Mouse (Mus musculus) adrenal gland (tissue): ENCODE data around the gene Zfp276.

Experiments used
- intact Hi-C: fragments of 180-260 bp; cut with DNase I; formaldehyde crosslinking; loops from one replicate; pipeline ENCODE4 v1.15.1; 2025

Gene Zfp276

DNA sequence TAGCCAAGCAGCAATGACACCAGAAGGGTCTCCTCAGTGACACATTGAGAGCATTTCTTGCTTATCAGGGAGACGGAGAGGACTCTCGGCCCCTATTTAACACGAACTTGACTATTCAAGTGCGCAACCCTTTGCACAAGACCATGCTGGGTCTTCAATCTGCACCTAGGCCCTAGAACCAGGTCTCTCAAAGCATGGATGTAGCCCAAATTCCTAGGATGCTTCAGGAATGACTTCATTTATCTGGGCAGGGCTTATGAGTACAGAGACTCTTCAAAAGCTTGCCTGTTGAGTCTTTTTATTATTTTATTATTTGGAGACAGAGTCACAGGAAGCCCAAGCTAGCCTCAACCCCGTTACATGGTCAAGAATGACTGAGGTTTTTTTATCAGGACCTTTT lies 30.5 kb downstream of the Zfp276 start:
- intact Hi-C loops, result loop anchor here (10.0 kb wide), 1 partner anchor 170 kb away; the partner anchor contains the start of gene Cpne7

DNA sequence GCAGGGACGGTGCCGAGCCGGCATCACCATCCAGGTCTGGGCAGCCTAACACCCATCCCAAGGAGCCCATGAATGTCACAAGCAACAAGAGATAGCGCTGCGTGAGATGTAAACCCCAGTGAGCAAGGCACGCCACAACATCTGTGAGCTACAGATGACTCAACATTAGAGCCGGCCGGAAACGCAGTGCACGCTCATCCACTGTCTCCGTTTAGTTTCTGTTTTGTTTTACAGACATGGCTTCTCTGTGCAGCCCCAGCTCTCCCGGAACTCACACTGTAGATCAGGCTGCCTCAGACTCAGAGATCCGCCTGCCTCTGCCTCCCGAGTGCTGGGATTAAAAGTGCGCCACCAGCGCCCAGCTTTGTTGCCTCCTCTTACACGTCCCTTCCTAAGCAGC lies 33.4 kb downstream of the Zfp276 start:
- intact Hi-C loops, result loop anchor here (5.0 to 10.0 kb wide), 2 partner anchors 40 to 173 kb away; partner anchors contain the start of gene Cpne7

- intact Hi-C loops, result no loop called here
These were observed 36.2 kb downstream of the Zfp276 start for GRCm38 (mm10) chr8:123290166-123290565.

- intact Hi-C loops, result no loop called here
These were observed 36.7 kb downstream of the Zfp276 start for GRCm38 (mm10) chr8:123290679-123291078.

DNA sequence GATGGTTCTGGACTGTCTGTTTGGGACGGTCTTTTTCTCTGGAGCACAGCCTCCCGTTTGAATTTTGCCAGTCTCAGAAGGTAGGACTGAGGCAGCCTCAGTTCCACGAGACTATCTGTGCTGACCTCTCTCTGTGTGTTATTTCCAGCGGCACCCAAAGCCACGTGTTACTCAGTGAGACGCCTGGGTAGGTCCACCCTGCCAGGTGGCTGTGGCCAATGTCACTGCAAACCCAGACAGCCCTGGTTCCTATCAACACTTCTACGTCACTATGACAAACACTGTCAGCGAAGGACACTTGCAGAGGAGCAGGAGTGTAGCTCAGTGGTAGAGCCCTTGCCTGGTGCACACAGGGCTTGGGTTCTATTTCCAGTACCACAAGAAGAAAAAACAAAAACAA lies 37.7 kb downstream of the Zfp276 start:
- intact Hi-C loops, result no loop called here

GRCm38 (mm10) chr8:123292281-123292680 lies 38.3 kb downstream of the Zfp276 start:
- intact Hi-C loops, result no loop called here

GRCm38 (mm10) chr8:123292785-123293184 lies 38.8 kb downstream of the Zfp276 start:
- intact Hi-C loops, result no loop called here

DNA sequence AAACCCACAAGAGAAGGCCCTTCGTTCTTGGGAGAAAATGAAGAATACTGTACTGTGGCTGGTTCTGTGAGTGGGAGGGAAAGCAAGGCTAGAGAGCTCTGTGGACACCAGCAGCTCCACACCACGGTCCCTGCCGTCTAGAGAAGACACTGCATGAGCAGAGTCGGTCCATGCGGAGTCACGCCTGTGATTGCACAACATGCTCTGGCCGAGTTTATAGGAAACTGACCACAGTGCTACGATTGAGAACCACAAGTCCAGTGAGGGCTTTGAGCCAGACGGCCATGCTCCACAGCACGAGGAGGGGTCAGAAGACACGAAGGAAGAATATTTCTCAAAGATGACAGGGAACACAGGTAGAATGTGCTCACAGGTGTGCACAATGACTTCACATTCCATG lies 44.3 kb downstream of the Zfp276 start:
- intact Hi-C loops, result no loop called here

DNA sequence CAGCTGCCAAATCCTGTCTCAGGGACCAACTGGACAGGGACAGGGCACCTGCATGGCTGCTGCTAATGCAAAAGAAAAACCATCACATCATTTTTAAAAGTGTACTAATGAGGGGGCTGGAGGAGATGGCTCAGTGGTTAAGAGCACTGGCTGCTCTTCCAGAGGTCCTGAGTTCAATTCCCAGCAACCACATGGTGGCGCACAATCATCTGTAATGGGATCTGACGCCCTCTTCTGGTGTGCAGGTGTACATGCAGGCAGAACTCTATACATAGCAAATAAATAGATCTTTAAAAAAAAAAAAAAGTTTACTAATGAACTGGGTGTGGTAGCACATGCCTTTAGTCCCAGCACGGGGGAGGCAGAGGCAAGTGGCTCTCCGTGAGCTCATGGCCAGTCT lies 54.7 kb downstream of the Zfp276 start:
- intact Hi-C loops, result no loop called here

GRCm38 (mm10) chr8:123317781-123318466 lies 63.9 kb downstream of the Zfp276 start:
- intact Hi-C loops, result no loop called here

GRCm38 (mm10) chr8:123318467-123318911 lies 64.5 kb downstream of the Zfp276 start, which contains the start of gene Fanca:
Gene Fanca (minus strand): TSS chr8:123318576.
- intact Hi-C loops, result no loop called here
